Mouse (Mus musculus) lung, embryonic 15.5 days (tissue): ENCODE data around the gene D17Wsu92e. TPM values are rescaled to one million over a fixed set of nuclear protein-coding genes. Genes with fewer than 3 reads are reported as not detected.

Source experiments
- ATAC-seq: fragments of 200-750 bp; cut with Nextera tagmentation; 2 replicates; pipeline ENCODE4 v1.8.0; 2017; ENCODE audit warnings: moderate number of reproducible peaks, borderline replicate concordance; ENCODE audit not compliant: low FRiP score, low TSS enrichment; ENCODE audit errors: extremely low read depth
- H3K27ac ChIP-seq: fragments of 300-500 bp; sonication (generic); 2 replicates; pipeline ENCODE4 v1.5.1; 2015; ENCODE audit warnings: moderate library complexity, mild to moderate bottlenecking, inconsistent platforms
- H3K27me3 ChIP-seq: fragments of 300-500 bp; sonication (generic); 2 replicates; pipeline ENCODE4 v1.6.1; 2015; ENCODE audit warnings: inconsistent platforms
- H3K36me3 ChIP-seq: fragments of 300-500 bp; sonication (generic); 2 replicates; pipeline ENCODE4 v1.6.1; 2015; ENCODE audit warnings: inconsistent platforms
- H3K4me1 ChIP-seq: fragments of 300-500 bp; sonication (generic); 2 replicates; pipeline ENCODE4 v1.6.1; 2015; ENCODE audit warnings: inconsistent platforms
- H3K4me2 ChIP-seq: fragments of 300-500 bp; sonication (generic); 2 replicates; pipeline ENCODE4 v1.6.1; 2015; ENCODE audit warnings: inconsistent platforms, mild to moderate bottlenecking, moderate library complexity
- H3K4me3 ChIP-seq: fragments of 300-500 bp; sonication (generic); 2 replicates; pipeline ENCODE4 v1.5.1; 2015; ENCODE audit warnings: mild to moderate bottlenecking, inconsistent platforms
- H3K9ac ChIP-seq: fragments of 300-500 bp; sonication (generic); 2 replicates; pipeline ENCODE4 v1.6.1; 2015; ENCODE audit warnings: inconsistent platforms
- H3K9me3 ChIP-seq: fragments of 300-500 bp; sonication (generic); 2 replicates; pipeline ENCODE4 v1.6.1; 2016; ENCODE audit warnings: inconsistent platforms
- WGBS: fragments of 180-500 bp; shearing (Covaris S2); methylation state at CpG from one replicate; pipeline ENCODE4 v1.1.7; 2015; 5-methylcytosine and 5-hydroxymethylcytosine counted together
- polyA plus RNA-seq: library from polyadenylated mRNA; unstranded; fragments of >200 nt; fragmentation: Nextera tagmentation; extraction: Ambion mirVana; gene quantifications from 2 replicates; pipeline ENCODE4 v1.2.1, GENCODE M21; 2015

The D17Wsu92e gene
- polyA plus RNA-seq, 1 experiment from 2014 or later: 16.8 TPM

DNA sequence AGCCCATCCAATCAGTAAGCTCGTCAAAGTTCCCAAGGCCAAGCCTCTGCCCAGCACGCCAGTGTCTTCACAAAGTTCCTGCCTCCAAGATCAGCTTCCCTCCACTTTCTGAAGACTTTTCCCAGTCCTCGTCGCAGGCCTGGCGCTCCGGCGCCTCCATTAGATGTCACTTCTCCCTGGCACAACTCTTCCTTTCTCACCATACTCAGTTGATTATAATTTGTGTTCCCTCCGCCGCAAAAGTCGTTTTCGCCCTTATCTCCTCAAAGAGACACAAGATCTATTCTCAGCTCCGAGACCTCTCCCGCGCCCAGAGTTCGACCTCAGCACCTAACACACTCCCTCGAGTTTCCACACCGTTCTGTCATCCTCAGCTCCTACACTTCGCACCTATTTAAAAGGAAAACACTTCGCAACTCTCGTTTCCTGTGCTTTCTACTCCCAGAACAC is 902 bp downstream of the D17Wsu92e start:
- WGBS: under 1% methylated on average over 20 of the region's 20 CpGs
- Histone ChIP-seq H3K27me3 (no peaks in the 10 kb centered on the region), H3K4me2 (peak overlapping the region; percentile 80), H3K4me1 (peaks cover 24% of the 10 kb centered on the region), H3K4me3 (peak overlapping the region; percentile 89), H3K27ac (peak overlapping the region; percentile 83), H3K36me3 (no peaks in the 10 kb centered on the region), H3K9me3 (no peaks in the 10 kb centered on the region), H3K9ac (peak overlapping the region; percentile 81)
- ATAC-seq: no peak

DNA sequence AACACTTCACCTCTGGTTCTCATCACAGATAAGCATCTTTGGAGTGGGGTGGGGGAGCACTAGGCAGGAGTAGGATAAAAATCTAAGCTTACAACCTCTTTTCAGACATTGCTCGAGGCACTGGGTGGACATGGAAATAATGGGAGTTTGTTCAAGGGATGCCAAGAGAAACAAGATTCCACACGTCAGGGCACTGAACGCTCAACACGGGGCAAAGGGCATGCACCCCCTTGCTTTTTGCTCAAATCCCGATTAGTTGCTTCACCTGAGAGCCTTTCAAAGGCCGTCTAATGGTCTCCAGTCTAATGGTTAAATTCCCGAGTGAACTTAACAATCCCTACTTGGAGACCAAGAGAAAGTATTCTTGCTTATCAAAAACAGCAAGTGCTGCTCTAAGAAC is 1.4 kb downstream of the D17Wsu92e start:
- H3K36me3 ChIP-seq: no peaks in the 10 kb centered on the region
- H3K9ac ChIP-seq: peak overlapping the region; percentile 81
- peak overlapping the region; percentile 83 for H3K27ac ChIP-seq
- H3K4me3 ChIP-seq: peak overlapping the region; percentile 89
- H3K27me3 ChIP-seq: no peaks in the 10 kb centered on the region
- H3K4me2 ChIP-seq: peak overlapping the region; percentile 80
- peaks cover 24% of the 10 kb centered on the region for H3K4me1 ChIP-seq
- no peaks in the 10 kb centered on the region for H3K9me3 ChIP-seq
- 13% methylated on average over 7 of the region's 7 CpGs for WGBS
- ATAC-seq: no peak

DNA sequence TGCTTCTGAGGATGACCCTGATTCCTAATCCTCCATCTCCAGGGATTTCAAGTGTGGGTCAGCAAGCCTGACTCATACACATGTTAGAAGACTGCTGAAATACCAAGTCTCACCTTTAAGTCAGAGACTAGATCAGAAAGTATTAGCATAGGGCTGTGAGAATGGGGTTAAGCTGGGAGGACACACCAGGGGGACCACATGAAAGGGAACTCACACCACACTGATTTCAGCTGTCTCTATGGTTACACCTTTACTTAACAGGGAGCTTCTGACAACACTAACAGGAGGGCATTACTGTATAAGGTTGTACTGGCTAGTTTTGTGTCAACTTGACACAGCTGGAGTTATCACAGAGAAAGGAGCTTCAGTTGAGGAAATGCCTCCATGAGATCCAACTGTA is 5.8 kb downstream of the D17Wsu92e start:
- Histone ChIP-seq H3K4me1 (peaks cover 16% of the 10 kb centered on the region), H3K9ac (no peak overlapping the region), H3K36me3 (no peaks in the 10 kb centered on the region), H3K4me3 (no peak overlapping the region), H3K27ac (no peak overlapping the region), H3K4me2 (no peak overlapping the region), H3K9me3 (no peaks in the 10 kb centered on the region), H3K27me3 (no peaks in the 10 kb centered on the region)
- no peak for ATAC-seq

DNA sequence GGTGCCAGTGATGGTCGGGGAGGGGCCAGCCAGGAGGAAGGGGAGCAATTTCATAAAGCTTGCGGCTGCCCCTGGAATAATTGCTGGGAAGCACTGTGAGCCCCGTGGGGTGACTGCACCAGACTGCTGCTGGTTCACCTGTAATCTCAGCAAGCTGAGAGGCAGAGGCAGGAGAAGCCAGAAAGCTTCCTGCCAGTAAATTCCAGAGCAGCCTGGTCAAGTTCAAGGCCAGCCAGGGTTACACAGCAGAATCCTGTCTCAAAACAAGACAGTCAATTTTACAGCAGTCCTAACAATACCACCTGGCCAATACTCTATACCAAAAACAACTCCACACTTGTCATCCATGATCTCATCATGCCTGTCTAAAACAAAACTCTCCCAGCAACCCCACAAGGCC is 8.5 kb downstream of the D17Wsu92e start:
- Histone ChIP-seq H3K4me1 (no peaks in the 10 kb centered on the region), H3K4me2 (no peak overlapping the region), H3K27me3 (no peaks in the 10 kb centered on the region), H3K4me3 (no peak overlapping the region), H3K9ac (no peak overlapping the region), H3K27ac (no peak overlapping the region), H3K36me3 (no peaks in the 10 kb centered on the region), H3K9me3 (no peaks in the 10 kb centered on the region)
- no peak for ATAC-seq
- 70% methylated on average over 3 of the region's 3 CpGs for WGBS

DNA sequence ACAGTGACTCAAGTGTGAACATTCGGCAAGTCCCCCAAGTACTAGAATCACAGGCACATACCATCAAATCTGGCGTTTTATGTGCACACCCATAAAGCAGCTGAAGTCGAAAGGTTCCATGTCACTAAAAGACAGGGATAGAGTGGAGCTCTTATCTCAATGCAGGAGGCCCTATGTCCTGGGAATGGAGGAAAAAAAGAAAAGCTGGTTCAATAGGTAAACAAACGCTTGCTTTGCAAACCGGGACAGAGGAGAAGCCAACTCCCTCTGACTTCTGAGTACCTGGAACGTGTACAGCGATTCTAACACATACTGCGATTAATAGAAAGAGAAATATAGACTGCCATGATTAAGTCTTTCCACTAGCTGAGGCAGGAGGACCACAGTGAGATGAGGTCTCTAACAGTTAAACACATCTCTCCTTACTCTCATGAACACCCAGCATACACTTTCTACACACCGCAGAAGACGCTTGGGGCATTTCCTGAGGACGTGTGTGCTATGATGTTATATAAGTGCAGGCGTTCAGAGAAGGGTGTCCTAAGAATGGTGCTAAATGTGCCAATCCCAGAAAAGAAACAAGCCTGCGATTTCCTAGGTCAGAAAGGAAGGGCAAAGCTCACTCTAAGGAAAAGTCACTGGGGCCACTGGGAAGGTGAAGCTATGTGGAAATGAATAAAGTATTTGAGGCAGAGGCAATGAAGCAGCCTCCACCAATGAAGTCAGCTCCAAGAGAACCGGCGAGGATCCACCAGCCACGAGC is 9.7 kb downstream of the D17Wsu92e start:
- no peak overlapping the region for H3K4me3 ChIP-seq
- no peak overlapping the region for H3K9ac ChIP-seq
- ATAC-seq: no peak
- H3K4me2 ChIP-seq: no peak overlapping the region
- no peaks in the 10 kb centered on the region for H3K36me3 ChIP-seq
- H3K4me1 ChIP-seq: no peaks in the 10 kb centered on the region
- H3K27ac ChIP-seq: no peak overlapping the region
- no peaks in the 10 kb centered on the region for H3K9me3 ChIP-seq
- no peaks in the 10 kb centered on the region for H3K27me3 ChIP-seq
- 68% methylated on average over 16 of the region's 16 CpGs for WGBS

DNA sequence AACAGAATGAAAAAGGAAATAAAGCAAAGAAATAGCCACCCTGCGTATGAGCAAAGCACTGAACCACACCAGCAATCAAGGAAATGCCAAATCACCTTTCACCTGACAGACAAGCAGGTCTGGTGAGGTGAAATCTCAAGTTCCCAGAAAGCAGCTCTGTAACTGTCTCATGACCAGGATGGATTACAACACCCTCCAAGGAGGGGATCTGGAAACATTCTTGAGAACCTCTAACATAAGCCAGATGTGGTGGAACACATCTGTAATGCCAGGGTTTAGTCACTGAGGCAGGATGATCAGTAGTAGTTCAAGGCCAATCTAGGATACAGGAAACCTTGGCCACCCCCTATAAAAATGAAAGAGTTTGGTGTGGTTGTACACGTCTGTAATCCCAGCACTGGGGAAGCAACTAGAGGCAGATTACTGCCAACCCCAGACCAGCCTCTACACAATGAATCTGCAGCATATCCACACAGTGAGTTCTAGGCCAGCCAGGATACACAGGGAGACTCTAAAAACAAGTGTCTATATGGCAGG is 12.8 kb downstream of the D17Wsu92e start:
- no peak overlapping the region for H3K27ac ChIP-seq
- H3K4me1 ChIP-seq: peaks cover 18% of the 10 kb centered on the region
- H3K27me3 ChIP-seq: no peaks in the 10 kb centered on the region
- 68% methylated on average over 2 of the region's 2 CpGs for WGBS
- no peak overlapping the region for H3K4me3 ChIP-seq
- no peak overlapping the region for H3K4me2 ChIP-seq
- H3K9ac ChIP-seq: no peak overlapping the region
- H3K9me3 ChIP-seq: no peaks in the 10 kb centered on the region
- ATAC-seq: no peak
- no peaks in the 10 kb centered on the region for H3K36me3 ChIP-seq

DNA sequence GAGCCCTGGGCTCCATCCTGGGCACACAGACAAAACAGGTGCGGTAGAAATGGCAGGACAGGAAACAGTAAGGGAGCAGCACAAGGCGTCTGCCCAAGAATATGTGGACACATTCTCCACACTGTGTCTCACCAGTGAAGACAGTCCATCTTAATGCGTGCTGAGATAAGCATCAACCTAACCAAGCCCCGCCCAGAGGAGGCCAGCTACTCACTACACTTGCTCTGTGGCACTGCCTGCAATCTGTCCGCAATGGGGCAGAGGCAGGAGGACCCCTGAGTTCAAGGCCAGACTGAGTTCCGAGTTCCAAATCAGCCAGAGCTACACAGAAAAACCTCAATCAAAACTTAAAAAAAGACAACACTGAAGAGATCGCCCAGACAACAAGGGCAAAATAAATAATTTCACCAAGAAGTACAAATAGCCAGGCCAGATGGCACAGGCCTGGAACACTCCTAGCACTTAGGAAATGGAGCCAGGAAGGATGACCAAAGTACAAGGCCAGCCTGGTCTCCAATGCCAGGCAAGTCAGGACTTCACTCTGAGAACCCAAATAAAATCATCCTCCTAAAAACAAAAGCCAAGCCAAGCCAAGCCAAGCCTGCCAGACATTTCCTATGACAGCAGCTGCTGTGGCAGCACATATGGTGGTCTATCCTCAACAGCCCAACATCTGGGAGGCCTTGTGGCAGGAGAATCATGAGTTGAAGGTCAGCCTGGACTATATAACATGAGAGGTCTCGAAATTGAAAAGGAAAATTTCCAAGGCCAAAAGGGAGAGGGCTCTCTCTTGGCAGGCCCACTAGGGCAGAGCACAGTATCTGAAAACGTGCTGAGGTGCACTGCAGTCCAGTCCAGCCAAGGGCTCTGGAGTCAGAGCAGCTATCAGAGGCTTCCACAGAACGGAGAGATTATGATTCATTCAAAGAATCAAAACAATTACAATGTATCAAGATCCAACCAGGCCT is 15.4 kb downstream of the D17Wsu92e start:
- Histone ChIP-seq H3K27ac (peak overlapping the region; percentile 47; the same call in 1 of the 2 replicates), H3K27me3 (no peaks in the 10 kb centered on the region), H3K9me3 (no peaks in the 10 kb centered on the region), H3K4me2 (no peak overlapping the region), H3K9ac (no peak overlapping the region), H3K4me3 (no peak overlapping the region), H3K4me1 (peaks cover 26% of the 10 kb centered on the region), H3K36me3 (no peaks in the 10 kb centered on the region)
- WGBS: 73% methylated on average over 10 of the region's 10 CpGs
- no peak for ATAC-seq

DNA sequence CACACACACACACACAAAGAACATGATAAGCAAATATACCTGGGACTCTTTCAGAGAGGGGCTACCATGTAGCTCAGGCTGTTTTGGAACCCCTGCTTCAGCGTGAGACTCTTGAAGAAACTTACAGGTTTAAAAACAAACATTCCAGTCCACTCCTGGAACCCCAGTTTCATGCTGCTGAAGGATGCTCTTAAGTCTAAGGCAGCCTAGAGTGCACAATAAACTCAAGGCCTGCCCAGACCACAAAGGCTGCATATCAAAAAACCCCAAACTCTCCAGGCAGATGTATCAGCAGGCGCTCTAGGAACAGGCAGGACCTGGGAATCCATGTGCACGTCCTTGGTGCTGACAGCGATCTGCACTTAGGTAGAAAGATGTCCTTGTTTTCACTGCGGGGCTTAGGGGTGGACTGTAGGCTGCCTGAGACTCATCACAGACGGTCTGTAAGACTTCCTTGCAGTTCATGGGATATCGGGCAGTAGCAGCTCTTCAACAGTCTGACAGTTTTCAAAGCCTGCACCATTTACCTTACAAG is 16.2 kb downstream of the D17Wsu92e start:
- Histone ChIP-seq H3K4me3 (no peak overlapping the region), H3K36me3 (no peaks in the 10 kb centered on the region)
- ATAC-seq: no peak

DNA sequence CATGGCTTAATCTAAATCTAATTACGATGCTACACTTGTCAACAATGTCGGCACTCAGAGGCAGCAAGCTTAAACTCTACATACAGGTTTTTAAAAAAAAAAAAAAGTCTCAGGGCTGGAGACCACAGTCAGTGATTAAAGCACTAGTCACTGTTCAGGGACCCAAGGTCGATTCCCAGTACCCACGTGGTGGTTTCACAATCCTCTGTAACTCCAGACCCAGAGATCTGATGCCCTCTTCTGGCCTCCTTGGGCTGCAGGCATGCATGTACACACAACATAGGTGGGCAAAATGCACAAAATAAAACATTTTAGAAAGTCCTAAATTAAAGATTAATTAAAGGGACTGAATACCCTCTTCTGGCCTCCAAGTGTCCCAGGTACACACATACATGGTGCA is 16.7 kb downstream of the D17Wsu92e start:
- Histone ChIP-seq H3K4me2 (no peak overlapping the region), H3K9me3 (no peaks in the 10 kb centered on the region), H3K9ac (no peak overlapping the region), H3K36me3 (no peaks in the 10 kb centered on the region), H3K27ac (peak overlapping the region; percentile 47), H3K27me3 (no peaks in the 10 kb centered on the region), H3K4me1 (peaks cover 37% of the 10 kb centered on the region), H3K4me3 (no peak overlapping the region)
- no peak for ATAC-seq
- 78% methylated on average over 4 of the region's 4 CpGs for WGBS

More for the DNA sequence above, 16.2 kb downstream of the D17Wsu92e start:
- H3K4me2 ChIP-seq: no peak overlapping the region
- peaks cover 33% of the 10 kb centered on the region for H3K4me1 ChIP-seq
- no peaks in the 10 kb centered on the region for H3K27me3 ChIP-seq
- WGBS: 65% methylated on average over 7 of the region's 7 CpGs
- peak overlapping the region; percentile 47 for H3K27ac ChIP-seq
- H3K9me3 ChIP-seq: no peaks in the 10 kb centered on the region
- no peak overlapping the region for H3K9ac ChIP-seq

DNA sequence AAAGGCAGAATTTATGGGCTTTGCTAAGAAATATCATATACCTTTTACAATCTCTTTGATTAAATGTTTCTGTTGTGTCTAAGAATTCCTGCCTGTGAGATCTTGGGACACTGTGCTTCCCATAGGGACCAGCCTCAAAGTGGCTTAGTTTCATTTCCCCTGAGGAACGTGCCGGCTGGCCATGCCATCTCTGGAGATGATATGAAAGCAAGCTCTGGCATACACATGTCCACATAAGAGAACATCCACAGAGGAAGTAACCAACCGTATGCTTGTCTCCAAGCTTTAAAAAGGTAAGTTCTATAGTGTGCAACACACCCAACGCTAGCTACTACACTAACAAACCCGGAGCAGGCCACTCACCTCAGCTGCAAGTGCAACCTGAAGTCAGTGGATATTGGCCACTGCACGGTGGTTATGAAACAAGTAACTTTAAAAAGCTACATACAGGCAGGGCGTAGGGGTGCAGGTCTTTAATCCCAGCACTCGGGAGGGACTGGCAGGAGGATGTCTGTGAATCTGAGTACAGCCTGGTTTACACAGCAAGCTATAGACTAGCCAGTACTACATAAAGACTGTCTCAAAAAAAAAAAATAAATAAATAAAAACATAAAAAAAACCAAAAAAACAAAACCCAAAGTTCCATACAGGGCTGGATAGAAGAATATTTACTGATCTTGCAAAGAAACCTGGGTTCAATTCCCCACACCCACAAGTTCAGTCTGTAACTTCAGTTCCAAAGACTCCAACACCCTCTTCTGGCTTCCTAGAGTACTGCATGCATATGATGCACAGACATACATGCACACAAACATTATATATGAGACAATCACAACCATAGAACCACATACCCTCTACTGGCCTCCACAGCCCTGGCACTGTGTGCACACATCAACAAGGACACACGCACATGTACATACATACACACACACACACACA is 19.5 kb downstream of the D17Wsu92e start:
- no peaks in the 10 kb centered on the region for H3K27me3 ChIP-seq
- no peaks in the 10 kb centered on the region for H3K36me3 ChIP-seq
- H3K4me1 ChIP-seq: peaks cover 60% of the 10 kb centered on the region
- WGBS: 70% methylated on average over 9 of the region's 9 CpGs
- no peak overlapping the region for H3K4me2 ChIP-seq
- peak overlapping the region; percentile 54; the same call in 1 of the 2 replicates for H3K27ac ChIP-seq
- H3K9ac ChIP-seq: no peak overlapping the region
- ATAC-seq: no peak
- no peaks in the 10 kb centered on the region for H3K9me3 ChIP-seq
- H3K4me3 ChIP-seq: no peak overlapping the region
